Mouse (Mus musculus) kidney, adult 2 months (tissue): ENCODE results near the gene Otud7a.

Experiments
- CTCF ChIP-seq: fragments of 200-500 bp; conservative IDR thresholded peaks from 2 replicates; pipeline ENCODE4 v1.5.1; 2011; ENCODE audit warnings: low read depth, mild to moderate bottlenecking, control low read depth, low read length, moderate library complexity, mixed read lengths; ENCODE audit not compliant: insufficient read depth, insufficient read length
- POLR2A ChIP-seq: fragments of 200-500 bp; IDR thresholded peaks from one replicate; pipeline ENCODE4 v1.6.1; 2011; ENCODE audit warnings: low read depth, low read length, control low read depth

- TF ChIP-seq CTCF (no peak), POLR2A (no peak)
These were observed 315.1 kb downstream of the Otud7a start for GRCm38 (mm10) chr7:63759606-63760005.
